Mouse (Mus musculus) olfactory bulb, adult 2 months (tissue): ENCODE measurements at regions not wholly inside any gene's neighbourhood (a gene's known extent, or its start where the extent isn't known, plus 50 kb on each side); places are given as distances from the start of the nearest gene placed in this dataset.

Experiments
- CTCF ChIP-seq: fragments of 200-500 bp; IDR thresholded peaks from 2 replicates; pipeline ENCODE4 v1.5.1; 2012; ENCODE audit warnings: low read depth, mild to moderate bottlenecking, low read length, moderate library complexity; ENCODE audit not compliant: insufficient read depth
- POLR2A ChIP-seq: fragments of 200-500 bp; IDR thresholded peaks from 2 replicates; pipeline ENCODE4 v1.6.1; 2012; ENCODE audit warnings: mild to moderate bottlenecking, low read depth, low read length, moderate library complexity; ENCODE audit not compliant: insufficient read depth

- TF ChIP-seq CTCF: no peak
- TF ChIP-seq POLR2A: no peak
Measured at GRCm38 (mm10) chr4:142625456-142625855, 386.3 kb upstream of the Kazn start.
